Mouse (Mus musculus): ENCODE results near the gene Strn4.

The Strn4 gene

GRCm38 (mm10) chr7:16811649-16812070, 4.0 kb upstream of the Strn4 start:
- no peak for DNase-seq

DNA sequence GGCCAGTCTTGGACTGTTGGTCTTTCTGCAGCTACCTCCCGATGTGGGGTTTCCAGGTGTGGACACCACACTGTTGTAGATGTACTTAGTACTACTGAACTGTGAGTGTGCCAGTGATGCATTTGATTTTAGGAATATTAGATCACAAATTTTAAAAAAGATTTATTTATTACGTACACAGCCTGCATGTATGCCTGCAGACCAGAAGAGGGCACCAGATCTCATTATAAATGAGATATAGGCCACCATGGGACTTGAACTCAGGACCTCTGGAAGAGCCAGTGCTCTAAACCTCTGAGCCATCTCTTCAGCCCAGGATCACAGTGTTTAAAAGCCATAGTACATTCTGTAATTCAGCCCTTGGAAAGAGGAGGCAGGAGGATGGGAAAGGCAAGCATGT, 3.2 kb upstream of the Strn4 start:
- no peak for DNase-seq

GRCm38 (mm10) chr7:16816078-16816474, 387 bp downstream of the Strn4 start:
- peak; percentile 91 for DNase-seq

DNA sequence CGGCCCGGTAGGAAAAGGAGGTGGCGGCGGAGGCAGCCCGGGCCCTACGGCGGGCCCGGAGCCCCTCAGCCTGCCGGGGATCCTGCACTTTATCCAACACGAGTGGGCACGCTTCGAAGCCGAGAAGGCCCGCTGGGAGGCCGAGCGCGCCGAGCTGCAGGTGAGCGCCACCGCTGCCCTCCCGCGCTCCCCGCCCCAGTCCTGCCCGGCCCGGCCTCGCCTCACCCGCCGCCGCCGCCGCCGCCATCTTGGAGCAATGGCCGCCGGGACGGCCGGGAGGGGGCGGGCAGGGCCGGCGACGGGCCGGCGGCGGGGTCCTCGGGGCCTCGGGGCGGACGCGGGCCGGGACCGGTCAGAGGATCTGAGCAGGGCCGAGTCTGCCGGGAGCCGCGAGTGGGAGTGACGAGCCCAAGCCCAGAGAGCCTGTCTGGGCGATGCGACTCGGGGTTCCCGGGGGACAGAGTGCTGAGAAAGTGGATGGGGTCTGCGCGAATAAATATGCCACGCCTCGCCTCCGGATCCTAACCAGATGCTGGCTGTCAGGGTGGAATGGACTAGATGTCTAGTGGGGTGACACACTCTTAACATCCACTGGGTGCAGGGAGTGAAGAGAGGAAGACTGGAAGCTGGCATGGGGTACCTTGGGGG, 910 bp downstream of the Strn4 start, which contains the start of gene Fkrp:
Fkrp (minus strand) TSS at position 258 of the 648 bp plus-strand sequence.
- peak; percentile 73 for DNase-seq

- DNase-seq: no peak
These were observed 2.0 kb downstream of the Strn4 start for GRCm38 (mm10) chr7:16817693-16818092.

GRCm38 (mm10) chr7:16819794-16820193, 4.1 kb downstream of the Strn4 start:
- no peak for DNase-seq

DNA sequence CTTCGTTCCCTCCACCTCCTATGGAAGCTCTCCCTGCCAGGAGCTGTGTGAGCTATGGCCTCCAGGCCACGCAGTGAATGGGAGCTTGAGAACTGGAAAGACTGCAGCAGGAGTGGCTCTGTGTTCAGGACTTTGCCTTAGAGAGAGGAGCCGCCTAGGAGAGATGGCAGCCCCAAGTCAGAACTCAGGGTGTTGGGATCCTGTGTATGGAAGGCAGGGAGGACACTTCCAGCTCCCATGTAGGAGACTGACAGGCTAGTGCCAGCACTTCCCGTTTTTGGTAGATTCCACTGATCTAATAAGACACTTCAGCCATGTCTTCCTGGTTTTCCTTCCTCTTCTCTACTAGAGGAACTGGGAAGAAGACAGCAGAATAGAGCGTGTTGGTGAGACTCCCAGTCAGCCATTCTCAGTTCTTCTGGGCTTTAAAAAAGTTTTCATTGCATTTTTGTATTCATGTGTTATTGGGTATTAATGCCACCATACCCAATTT, 4.6 kb downstream of the Strn4 start:
- DNase-seq: no peak

DNA sequence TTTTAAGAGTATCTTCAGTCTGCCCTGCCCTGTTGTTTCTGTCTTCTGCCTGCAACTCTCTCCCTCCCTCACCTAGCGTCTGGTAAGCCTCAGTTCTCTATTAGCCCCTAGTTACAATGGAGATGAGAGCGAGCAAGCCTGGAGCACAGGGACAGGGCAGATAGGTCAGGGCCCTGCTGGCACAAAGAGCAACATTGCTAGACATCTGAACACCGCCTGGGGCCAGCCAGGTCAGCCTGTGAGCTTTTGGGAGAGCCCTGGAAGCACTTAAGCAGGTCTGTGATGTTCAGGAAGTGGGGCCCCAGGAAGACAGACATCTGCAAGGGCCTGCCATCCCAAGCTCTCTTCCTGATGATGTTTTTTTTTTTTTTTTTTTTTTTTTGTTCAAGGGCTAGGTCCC, 5.4 kb downstream of the Strn4 start:
- DNase-seq: no peak

DNA sequence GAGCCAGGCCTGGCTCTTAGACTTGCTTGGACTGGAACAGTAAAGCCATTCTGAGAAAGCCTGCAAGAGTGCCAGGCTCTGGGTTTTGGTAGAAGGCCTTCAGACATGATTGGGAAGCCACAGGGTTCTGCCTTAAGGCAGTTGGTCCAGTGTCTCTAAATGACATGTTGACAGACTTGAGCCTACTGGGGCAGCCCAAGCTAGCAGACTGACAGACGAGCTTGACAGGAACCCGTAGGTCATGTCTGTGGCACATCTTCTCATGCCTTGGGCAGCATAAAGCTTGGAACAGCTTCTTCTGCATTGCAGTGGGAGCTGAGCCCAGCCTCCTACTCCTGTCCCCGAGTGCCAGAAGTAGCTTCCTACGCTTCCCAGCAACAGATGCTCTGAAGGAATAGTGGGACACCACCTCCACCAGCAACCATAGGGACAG, 6.0 kb downstream of the Strn4 start:
- no peak for DNase-seq

DNA sequence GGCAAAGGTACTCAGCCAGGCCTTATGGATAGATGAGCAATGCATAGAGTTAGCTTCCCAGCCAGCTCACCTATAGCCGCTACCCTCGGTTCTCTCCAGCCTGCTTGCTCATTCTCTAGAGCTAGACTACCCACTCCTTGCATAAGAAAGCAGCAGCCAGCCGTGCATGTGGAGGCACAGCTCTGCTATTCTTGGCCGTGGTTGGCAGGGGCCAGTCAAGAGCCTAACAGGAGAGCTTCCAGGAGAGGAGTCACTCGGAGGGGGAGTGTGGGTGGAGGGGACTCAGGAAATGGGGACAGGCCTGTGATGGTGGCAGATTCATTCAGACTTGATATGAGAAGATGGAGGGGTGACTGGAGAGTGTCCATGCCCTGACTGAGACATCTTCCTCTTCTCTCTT, 8.0 kb downstream of the Strn4 start:
- DNase-seq: no peak

DNA sequence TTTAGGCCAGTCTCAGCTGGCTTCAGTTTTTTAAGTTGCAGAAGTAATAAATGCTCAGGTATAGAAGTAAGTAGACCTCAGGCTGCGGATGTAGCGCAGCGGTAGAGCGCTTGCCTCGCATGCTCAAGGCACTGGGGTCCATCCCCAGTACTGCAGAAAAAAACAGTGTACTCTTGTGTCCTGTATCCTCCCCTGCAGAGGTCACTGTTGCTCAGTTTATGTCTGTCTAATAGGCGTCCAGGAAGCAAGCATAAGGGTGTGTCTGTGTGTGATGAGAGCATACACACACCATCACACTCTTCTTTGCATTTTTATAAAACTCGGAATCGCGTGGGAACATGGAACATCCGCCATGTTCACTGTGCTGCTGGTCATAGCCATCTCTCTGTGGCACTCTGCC, 10.1 kb downstream of the Strn4 start:
- DNase-seq: no peak

GRCm38 (mm10) chr7:16826571-16826970, 10.9 kb downstream of the Strn4 start:
- no peak for DNase-seq

- DNase-seq: no peak
These were observed 11.6 kb downstream of the Strn4 start for GRCm38 (mm10) chr7:16827274-16827673.

- DNase-seq: peak; percentile 52
These were observed 14.8 kb downstream of the Strn4 start for GRCm38 (mm10) chr7:16830449-16830848.

DNA sequence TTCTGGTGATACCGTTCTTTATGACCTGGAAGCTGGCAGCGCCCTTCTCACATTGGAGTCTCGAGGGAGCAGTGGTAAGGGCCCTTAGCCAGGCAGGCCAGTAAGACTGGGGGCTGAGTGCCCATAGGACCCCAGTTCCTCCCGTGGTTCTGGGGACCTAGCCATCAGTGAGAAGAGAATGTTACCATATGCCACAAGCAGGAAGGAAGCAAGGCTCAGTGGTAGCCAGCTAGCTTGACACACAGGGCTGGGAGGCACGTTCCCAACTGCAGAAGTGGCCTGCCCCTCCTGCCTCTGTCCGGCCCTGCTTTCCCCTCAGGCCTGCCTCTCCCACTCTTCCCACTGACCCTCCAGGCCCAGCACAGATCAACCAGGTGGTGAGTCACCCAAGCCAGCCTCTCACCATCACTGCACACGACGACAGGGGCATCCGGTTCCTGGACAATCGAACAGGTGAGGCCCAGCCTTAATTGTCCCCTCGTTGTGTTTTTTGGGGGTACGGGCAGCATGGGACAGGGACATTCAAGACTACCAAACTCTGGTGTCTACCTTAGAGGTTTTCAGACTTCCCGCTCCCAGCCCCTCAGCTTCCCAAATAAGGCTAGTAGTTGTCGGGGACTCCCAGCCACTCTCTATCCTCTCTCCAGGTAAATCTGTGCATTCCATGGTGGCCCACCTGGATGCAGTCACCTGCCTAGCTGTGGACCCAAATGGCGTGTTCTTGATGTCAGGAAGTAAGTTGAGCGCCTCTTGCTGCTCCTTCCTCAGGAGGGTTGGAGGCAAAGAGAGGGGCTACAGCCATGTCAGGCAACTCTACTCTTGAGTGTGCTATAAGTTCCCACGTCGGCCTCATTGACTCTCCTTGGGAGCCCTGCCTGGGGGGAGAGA, 22.5 kb downstream of the Strn4 start:
- no peak for DNase-seq

- no peak for DNase-seq
These were observed 23.2 kb downstream of the Strn4 start for GRCm38 (mm10) chr7:16838804-16839426.

DNA sequence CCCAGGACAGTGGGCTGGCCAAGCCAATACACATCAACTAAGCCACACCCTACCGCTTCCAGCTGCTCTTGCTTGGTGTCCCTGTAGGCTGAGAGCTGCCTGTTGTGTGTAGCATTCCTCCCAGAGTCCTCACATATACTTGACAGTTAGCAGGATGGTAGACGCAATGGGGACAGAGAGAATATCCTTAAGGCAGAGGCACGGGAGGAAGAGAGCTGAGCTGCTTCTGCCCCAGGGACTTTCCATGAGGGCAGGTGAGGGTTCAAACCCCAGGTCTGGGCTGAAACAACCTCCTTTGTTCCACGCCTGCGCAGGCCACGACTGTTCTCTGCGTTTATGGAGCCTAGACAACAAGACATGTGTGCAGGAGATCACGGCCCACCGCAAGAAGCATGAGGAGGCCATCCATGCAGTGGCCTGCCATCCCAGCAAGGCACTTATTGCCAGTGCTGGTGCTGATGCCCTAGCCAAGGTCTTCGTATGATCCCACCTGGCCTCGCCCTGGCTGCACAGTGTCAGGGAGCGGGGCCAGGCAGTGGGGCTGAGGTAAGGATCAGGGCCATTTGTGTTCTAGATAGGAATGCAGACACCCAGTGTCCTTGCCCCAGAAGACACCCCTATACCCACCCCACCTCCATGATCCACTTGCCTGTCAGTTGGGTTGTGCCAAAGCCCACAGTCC, 23.9 kb downstream of the Strn4 start:
- no peak for DNase-seq

- no peak for DNase-seq
These were observed 24.4 kb downstream of the Strn4 start for GRCm38 (mm10) chr7:16840109-16840491.

GRCm38 (mm10) chr7:16841078-16841477, 25.4 kb downstream of the Strn4 start:
- DNase-seq: no peak

DNA sequence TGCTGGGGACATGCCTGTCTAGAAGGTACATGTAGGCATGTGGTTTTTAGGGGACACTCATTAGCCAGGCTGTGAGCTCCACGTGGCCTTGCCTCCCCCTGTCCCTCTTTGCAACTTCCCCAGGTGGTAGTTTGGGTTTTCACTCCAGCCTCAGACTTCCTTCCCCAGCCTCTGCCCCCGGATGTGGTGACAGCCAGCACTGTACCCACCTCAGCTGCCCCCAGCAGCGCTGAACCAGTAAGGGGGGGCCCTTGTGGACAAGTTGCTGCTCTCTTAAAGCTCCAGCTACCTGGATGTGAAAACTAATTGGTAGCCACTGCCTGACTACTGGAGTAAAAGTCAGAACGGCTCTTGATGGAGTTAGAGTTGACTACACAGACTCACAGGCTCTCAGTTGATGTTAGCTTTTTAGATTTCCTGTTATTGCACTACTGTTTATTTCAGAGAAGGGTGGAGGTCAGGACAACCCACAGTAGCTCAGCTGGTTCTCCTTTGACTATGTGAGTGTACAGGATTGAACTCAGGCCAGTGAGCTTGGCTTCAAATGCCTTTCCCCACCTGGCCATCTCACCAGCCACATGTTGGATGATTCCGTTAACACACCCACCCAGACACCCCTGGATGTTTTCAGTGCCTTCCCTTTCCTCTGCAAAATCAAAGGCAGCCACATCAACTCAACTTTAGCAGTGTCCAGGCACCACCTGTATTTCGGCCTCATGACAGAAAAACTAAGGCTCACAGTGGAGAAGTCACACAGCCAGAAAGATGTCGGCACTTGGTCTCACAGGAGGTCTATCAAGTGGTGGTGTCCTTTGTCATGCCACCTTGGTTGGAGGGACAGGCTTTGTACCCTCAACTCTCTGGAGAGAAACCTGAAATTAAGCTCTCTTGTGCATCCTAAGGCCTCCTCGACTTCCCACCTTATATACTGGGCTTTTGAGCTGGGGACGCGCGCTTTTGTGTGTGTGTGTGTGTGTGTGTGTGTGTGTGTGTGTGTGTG, 26.2 kb downstream of the Strn4 start:
- DNase-seq: no peak

GRCm38 (mm10) chr7:16842645-16843063, 27.0 kb downstream of the Strn4 start, which contains the start of gene Prkd2:
TSS of gene Prkd2 (plus strand) at chr7:16842902.
- peak; percentile 96 for DNase-seq
